Mouse (Mus musculus) gastrocnemius, postnatal 14 days (tissue): ENCODE results near the gene Sumf1. TPM values are rescaled to one million over a fixed set of nuclear protein-coding genes. Genes with fewer than 3 reads are reported as not detected.
A peak's percentile ranks its signal among the peaks of the same experiment; 100 is the strongest.

Source experiments
- DNase-seq: peaks from one replicate; pipeline ENCODE4 v3.0.0; 2021; ENCODE audit warnings: mixed read lengths
- intact Hi-C: fragments of 180-260 bp; cut with DNase I; formaldehyde crosslinking; loops from one replicate; pipeline ENCODE4 v1.15.1; 2025; ENCODE audit warnings: low total_unique reads
- total RNA-seq, 2 experiments: library from RNA; stranded (reverse); gene quantifications; 2 replicates each; pipeline ENCODE4 v1.2.3; 2021

The Sumf1 gene
- total RNA-seq, 2 experiments from 2014 or later, result 9.5 TPM

GRCm38 (mm10) chr6:108107376-108107775 lies 78.0 kb downstream of the Sumf1 start:
- intact Hi-C loops, result loop anchor here (10.0 kb wide), 1 partner anchor 607 kb away; no protein-coding TSS in a partner anchor
- DNase-seq, result no peak

GRCm38 (mm10) chr6:108101936-108102830 lies 83.2 kb downstream of the Sumf1 start:
- DNase-seq, result no peak
- intact Hi-C loops, result loop anchor here (10.0 kb wide), 1 partner anchor 613 kb away; no protein-coding TSS in a partner anchor

GRCm38 (mm10) chr6:108098846-108099217 lies 86.5 kb downstream of the Sumf1 start:
- intact Hi-C loops, result loop anchor here (5.0 kb wide), 1 partner anchor 308 kb away; no protein-coding TSS in a partner anchor
- DNase-seq, result no peak

GRCm38 (mm10) chr6:108098171-108098845 lies 87.1 kb downstream of the Sumf1 start:
- intact Hi-C loops, result loop anchor here (5.0 kb wide), 1 partner anchor 309 kb away; no protein-coding TSS in a partner anchor
- peak; percentile 44 for DNase-seq

- DNase-seq, result no peak
- intact Hi-C loops, result loop anchor here (5.0 kb wide), 1 partner anchor 312 kb away; no protein-coding TSS in a partner anchor
These were observed 89.9 kb downstream of the Sumf1 start for GRCm38 (mm10) chr6:108095445-108095844.

- DNase-seq, result no peak
- intact Hi-C loops, result no loop called here
These were observed 91.9 kb downstream of the Sumf1 start for GRCm38 (mm10) chr6:108093449-108093848.

- intact Hi-C loops, result no loop called here
- DNase-seq, result no peak
These were observed 92.7 kb downstream of the Sumf1 start for GRCm38 (mm10) chr6:108092646-108093045.

GRCm38 (mm10) chr6:108091296-108091695 lies 94.1 kb downstream of the Sumf1 start:
- no peak for DNase-seq
- intact Hi-C loops, result no loop called here

- no peak for DNase-seq
- intact Hi-C loops, result no loop called here
These were observed 109.5 kb downstream of the Sumf1 start for GRCm38 (mm10) chr6:108075857-108076256.

- intact Hi-C loops, result no loop called here
- no peak for DNase-seq
These were observed 110.8 kb downstream of the Sumf1 start for GRCm38 (mm10) chr6:108074624-108075023.

- no peak for DNase-seq
- intact Hi-C loops, result no loop called here
These were observed 111.5 kb downstream of the Sumf1 start for GRCm38 (mm10) chr6:108073931-108074330.

- intact Hi-C loops, result no loop called here
- no peak for DNase-seq
These were observed 112.3 kb downstream of the Sumf1 start for GRCm38 (mm10) chr6:108073071-108073470.

- intact Hi-C loops, result no loop called here
- DNase-seq, result no peak
These were observed 114.4 kb downstream of the Sumf1 start for GRCm38 (mm10) chr6:108070947-108071346.

GRCm38 (mm10) chr6:108065583-108065982 lies 119.8 kb downstream of the Sumf1 start:
- DNase-seq, result peak; percentile 70
- intact Hi-C loops, result no loop called here

GRCm38 (mm10) chr6:108064918-108065526 lies 120.4 kb downstream of the Sumf1 start, which contains the start of gene Setmar:
Gene Setmar, plus strand, starts transcription at chr6:108065045.
- intact Hi-C loops, result no loop called here
- DNase-seq, result peak; percentile 96

GRCm38 (mm10) chr6:108061121-108061520 lies 124.3 kb downstream of the Sumf1 start:
- intact Hi-C loops, result no loop called here
- DNase-seq, result no peak

GRCm38 (mm10) chr6:108058066-108058465 lies 127.3 kb downstream of the Sumf1 start:
- intact Hi-C loops, result loop anchor here (10.0 kb wide), 1 partner anchor 1253 kb away; the partner anchor contains the start of gene Crbn
- DNase-seq, result no peak

- no peak for DNase-seq
- intact Hi-C loops, result loop anchor here (10.0 kb wide), 1 partner anchor 1253 kb away; the partner anchor contains the start of gene Crbn
These were observed 128.0 kb downstream of the Sumf1 start for GRCm38 (mm10) chr6:108057353-108057752.
